Mouse (Mus musculus) forebrain, embryonic 14.5 days (tissue): ENCODE measurements at regions not wholly inside any gene's neighbourhood (a gene's known extent, or its start where the extent isn't known, plus 50 kb on each side); places are given as distances from the start of the nearest gene placed in this dataset.
"Not testable (repeated sequence)": the region's sequence is repeated elsewhere in the genome, so short reads cannot be mapped to it uniquely, and the experiment has no call there.

Experiments
- ATAC-seq: fragments of 200-750 bp; cut with Nextera tagmentation; 2 replicates; pipeline ENCODE4 v1.8.0; 2017; ENCODE audit warnings: mild to moderate bottlenecking, moderate library complexity
- DNase-seq: peaks from one replicate; pipeline ENCODE4 v3.0.0-alpha.2; 2015; ENCODE audit warnings: low spot score
- H3K27ac ChIP-seq: fragments of 300-500 bp; sonication (generic); 2 replicates; pipeline ENCODE4 v1.5.1; 2014; ENCODE audit warnings: low read depth, mild to moderate bottlenecking, control low read depth, low read length, moderate library complexity
- H3K27me3 ChIP-seq: fragments of 300-500 bp; sonication (generic); replicated peaks from 2 replicates; pipeline ENCODE4 v1.6.1; 2014; ENCODE audit warnings: low read length, control low read depth, mixed read lengths; ENCODE audit not compliant: control insufficient read depth, insufficient read depth
- H3K36me3 ChIP-seq: fragments of 300-500 bp; sonication (generic); 2 replicates; pipeline ENCODE4 v1.6.1; 2014; ENCODE audit warnings: low read length, control low read depth; ENCODE audit not compliant: control insufficient read depth, insufficient read depth
- H3K4me1 ChIP-seq: fragments of 300-500 bp; sonication (generic); 2 replicates; pipeline ENCODE4 v1.6.1; 2014; ENCODE audit warnings: antibody characterized with exemption, low read length, control low read depth; ENCODE audit not compliant: control insufficient read depth, insufficient read depth
- H3K4me2 ChIP-seq: fragments of 300-500 bp; sonication (generic); 2 replicates; pipeline ENCODE4 v1.6.1; 2014; ENCODE audit warnings: mild to moderate bottlenecking, control low read depth, low read length
- H3K4me3 ChIP-seq: fragments of 300-500 bp; sonication (generic); 2 replicates; pipeline ENCODE4 v1.5.1; 2014; ENCODE audit warnings: low read depth, low read length, control low read depth
- H3K9ac ChIP-seq: fragments of 300-500 bp; sonication (generic); 2 replicates; pipeline ENCODE4 v1.6.1; 2014; ENCODE audit warnings: mild to moderate bottlenecking, low read length, control low read depth, moderate library complexity
- H3K9me3 ChIP-seq: fragments of 300-500 bp; sonication (generic); replicated peaks from 2 replicates; pipeline ENCODE4 v1.6.1; 2016; ENCODE audit warnings: low read length, control low read depth, mixed read lengths; ENCODE audit not compliant: control insufficient read depth
- WGBS: fragments of 180-500 bp; shearing (Covaris S2); extraction: QIAGEN DNeasy Blood & Tissue Kit; methylation state at CpG from one replicate; pipeline ENCODE4 v1.1.7; 2014; 5-methylcytosine and 5-hydroxymethylcytosine counted together

DNA sequence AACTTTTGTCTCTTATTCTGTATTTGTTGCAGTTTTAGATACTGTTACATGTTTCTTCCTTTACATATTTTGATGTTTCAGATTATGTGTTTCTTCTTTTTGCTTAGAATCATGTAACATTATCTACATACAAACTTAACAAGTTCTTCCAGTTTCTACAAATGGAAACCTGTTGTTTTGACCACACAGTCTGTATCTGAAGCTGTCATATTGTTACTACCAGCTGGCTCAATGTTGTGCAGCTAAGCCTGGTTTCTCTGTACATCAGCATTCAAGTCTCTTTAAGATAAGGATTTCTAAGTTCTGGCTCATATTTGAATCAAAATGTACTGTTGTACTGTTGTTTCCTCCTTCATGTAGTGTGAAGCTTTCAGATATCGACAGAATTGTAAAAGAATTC is 65.4 kb upstream of the Vps41 start:
- Histone ChIP-seq H3K36me3 (no peaks in the 10 kb centered on the region), H3K27ac (no peak overlapping the region), H3K4me1 (no peaks in the 10 kb centered on the region), H3K9ac (no peak overlapping the region), H3K4me2 (no peak overlapping the region), H3K4me3 (no peak overlapping the region), H3K27me3 (no peaks in the 10 kb centered on the region), H3K9me3 (no peaks in the 10 kb centered on the region)
- ATAC-seq (no peak), DNase-seq (no peak)
- WGBS = 82% methylated on average over 1 of the region's 1 CpGs

DNA sequence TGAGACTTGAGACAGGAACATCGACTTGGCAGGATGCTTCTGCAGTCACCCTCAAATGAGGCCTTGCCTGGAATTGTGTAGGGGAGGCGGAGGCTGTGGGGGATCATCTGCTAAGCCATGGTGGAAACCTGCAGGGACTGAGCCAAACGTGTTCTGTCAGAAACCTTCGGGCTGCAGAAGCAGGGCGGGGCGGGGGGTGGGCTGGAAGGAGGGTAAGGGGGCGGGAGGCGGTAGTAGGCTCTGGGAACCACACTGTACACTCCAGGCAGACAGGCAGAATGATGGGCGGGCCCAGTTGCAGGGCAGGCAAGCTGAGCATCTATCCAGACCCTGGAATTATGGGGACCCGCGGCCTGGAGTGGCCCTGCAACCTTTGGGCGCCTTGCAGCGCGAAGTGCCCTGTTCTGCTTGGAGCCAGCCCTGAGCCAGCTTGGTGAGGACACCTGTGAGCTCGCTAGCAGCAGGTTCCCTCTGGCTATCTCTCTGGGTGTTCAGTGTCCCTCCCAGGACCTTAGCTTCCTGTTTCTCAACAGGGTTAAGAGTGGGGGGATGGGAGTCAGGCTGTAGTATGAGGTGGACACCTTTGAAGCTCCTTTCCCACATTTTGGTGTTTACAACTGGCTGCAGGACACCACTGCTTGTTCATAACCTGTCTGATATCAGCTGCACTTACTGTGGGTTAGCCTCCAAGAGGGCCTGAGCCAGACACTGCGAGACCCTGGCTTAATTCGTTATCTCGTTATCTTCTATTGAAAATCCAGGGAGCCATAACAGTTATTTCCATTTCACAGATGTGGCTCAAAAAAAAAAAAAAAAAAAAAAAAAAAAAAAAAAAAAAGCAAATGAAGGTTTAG is 102.1 kb upstream of the Vps41 start:
- Histone ChIP-seq H3K36me3 (no peaks in the 10 kb centered on the region), H3K4me2 (peak overlapping the region; percentile 20; the same call in 1 of the 2 replicates), H3K9ac (0 out of 2 replicates have a peak overlapping the region, but pooled peaks have one; percentile 21), H3K9me3 (no peaks in the 10 kb centered on the region), H3K4me3 (no peak overlapping the region), H3K4me1 (0 out of 2 replicates have a peak, but pooled peaks cover 2% of the 10 kb centered on the region), H3K27me3 (no peaks in the 10 kb centered on the region), H3K27ac (no peak overlapping the region)
- 17% methylated on average over 18 of the region's 18 CpGs for WGBS
- DNase-seq = peak; percentile 6
- peak; percentile 69 for ATAC-seq

DNA sequence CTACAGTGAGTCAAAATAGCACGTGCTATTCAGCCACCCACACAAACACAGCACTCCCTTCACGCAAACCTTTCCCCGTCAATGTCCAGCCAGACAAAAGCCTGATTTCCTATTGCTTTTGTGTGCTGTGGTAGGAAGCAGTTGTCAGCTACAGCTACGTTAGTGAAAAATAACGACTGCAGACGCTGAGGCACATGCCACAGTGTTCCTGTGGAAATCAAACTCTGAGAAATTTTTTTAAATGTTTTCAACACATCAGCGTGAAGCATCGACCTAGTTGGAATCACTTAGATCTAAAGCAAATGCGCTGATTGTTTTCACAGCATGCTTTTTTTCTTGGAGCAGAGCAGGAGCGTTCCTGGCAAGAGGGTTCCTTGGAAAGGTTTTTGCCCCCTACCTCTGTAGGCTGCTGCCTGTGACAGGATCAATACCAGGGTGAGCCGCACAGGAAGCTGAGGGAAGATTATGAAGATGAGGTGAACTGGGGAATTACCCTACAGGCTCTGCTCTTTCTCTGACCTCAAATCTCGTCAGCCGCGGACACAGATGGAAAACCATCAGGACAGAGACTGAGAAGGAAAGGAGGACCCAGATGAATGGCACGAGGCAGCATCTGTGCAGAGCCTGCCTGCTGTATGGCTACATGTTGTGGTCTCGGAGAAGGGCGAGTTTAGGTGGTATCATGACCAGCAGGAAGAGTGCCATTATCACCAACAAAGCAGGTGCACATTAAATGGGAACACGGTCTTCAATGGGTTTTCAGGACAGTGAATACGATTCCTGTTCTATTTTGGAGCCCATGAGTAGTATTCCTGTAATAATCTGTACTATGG is 136.2 kb upstream of the Vps41 start:
- no peak overlapping the region for H3K9ac ChIP-seq
- ATAC-seq (peak; percentile 42; the same call in 1 of the 2 replicates), DNase-seq (peak; percentile 17)
- H3K4me1 ChIP-seq = no peaks in the 10 kb centered on the region
- no peaks in the 10 kb centered on the region for H3K9me3 ChIP-seq
- H3K36me3 ChIP-seq = no peaks in the 10 kb centered on the region
- H3K27me3 ChIP-seq = no peaks in the 10 kb centered on the region
- 39% methylated on average over 19 of the region's 19 CpGs for WGBS
- H3K4me2 ChIP-seq = peak overlapping the region; percentile 3; the same call in 1 of the 2 replicates
- H3K27ac ChIP-seq = no peak overlapping the region
- H3K4me3 ChIP-seq = no peak overlapping the region

DNA sequence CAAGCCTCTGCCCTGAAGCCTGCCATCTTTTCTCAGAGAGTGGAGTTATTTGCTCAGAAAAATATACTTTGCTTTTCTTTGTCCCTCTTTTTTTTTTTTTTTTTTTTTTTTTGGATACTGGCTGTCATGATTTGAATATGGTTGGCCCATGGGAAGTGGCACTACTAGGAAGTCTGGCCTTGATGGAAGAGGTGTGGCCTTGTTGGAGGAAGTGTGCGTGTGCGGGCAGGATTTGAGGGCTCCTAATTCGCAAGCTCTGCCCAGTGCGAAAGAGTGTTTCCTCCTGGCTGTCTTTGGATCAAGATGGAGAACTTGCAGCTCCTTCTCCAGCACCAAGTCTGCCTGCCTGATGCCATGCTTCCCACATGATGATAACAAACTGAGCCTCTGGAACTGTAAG is 141.1 kb upstream of the Vps41 start:
- H3K4me3 ChIP-seq = no peak overlapping the region
- no peak for DNase-seq
- no peaks in the 10 kb centered on the region for H3K36me3 ChIP-seq
- H3K4me1 ChIP-seq = no peaks in the 10 kb centered on the region
- H3K4me2 ChIP-seq = no peak overlapping the region
- no peak overlapping the region for H3K27ac ChIP-seq
- no peak overlapping the region for H3K9ac ChIP-seq
- 77% methylated on average over 4 of the region's 4 CpGs for WGBS
- no peaks in the 10 kb centered on the region for H3K27me3 ChIP-seq
- H3K9me3 ChIP-seq = no peaks in the 10 kb centered on the region
- ATAC-seq = no peak

DNA sequence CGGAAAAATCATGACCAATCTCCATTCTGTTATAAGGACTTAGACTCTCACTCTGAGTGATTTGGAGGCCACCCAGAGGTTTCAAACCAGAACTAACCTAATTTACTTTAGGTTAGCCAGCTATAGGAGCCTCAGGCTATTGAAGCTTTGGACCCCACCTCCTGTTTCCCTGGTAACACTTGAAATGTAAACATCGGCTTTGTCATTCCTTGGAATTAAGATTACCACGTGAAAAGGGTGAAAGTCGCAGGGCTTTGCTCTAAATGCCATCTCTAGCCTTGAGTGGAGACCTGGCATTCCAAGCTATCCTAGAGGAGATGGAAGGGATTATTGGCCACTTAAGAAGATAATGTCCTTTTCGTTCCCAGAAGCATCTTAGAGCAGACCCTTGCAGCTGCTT is 141.5 kb upstream of the Vps41 start:
- H3K9me3 ChIP-seq = no peaks in the 10 kb centered on the region
- no peaks in the 10 kb centered on the region for H3K36me3 ChIP-seq
- H3K27me3 ChIP-seq = no peaks in the 10 kb centered on the region
- no peak overlapping the region for H3K4me2 ChIP-seq
- no peaks in the 10 kb centered on the region for H3K4me1 ChIP-seq
- DNase-seq (peak; percentile 38), ATAC-seq (no peak)
- no peak overlapping the region for H3K27ac ChIP-seq
- H3K9ac ChIP-seq = no peak overlapping the region
- no peak overlapping the region for H3K4me3 ChIP-seq
- WGBS = 3% methylated on average over 5 of the region's 5 CpGs

DNA sequence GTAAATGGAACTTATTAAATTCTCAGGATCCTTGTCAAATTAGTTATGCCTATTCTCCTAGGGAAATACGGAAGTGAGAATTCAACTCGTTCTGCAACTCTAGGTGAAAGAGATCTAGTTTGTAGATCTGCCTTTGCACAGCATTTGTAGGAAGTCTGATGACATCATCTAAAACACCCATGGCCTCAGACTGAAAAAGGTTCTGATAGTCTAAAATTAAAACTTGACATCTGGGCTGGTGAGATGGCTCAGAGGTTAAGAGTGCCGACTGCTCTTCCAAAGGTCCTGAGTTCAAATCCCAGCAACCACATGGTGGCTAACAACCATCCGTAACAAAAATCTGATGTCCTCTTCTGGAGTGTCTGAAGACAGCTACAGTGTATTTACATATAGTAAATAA is 144.5 kb upstream of the Pou6f2 start:
- WGBS = 94% methylated on average over 4 of the region's 4 CpGs
- not testable (repeated sequence) for DNase-seq, H3K9me3 ChIP-seq, H3K4me1 ChIP-seq, H3K27me3 ChIP-seq, H3K4me3 ChIP-seq, H3K36me3 ChIP-seq, H3K4me2 ChIP-seq, H3K9ac ChIP-seq, H3K27ac ChIP-seq, ATAC-seq

DNA sequence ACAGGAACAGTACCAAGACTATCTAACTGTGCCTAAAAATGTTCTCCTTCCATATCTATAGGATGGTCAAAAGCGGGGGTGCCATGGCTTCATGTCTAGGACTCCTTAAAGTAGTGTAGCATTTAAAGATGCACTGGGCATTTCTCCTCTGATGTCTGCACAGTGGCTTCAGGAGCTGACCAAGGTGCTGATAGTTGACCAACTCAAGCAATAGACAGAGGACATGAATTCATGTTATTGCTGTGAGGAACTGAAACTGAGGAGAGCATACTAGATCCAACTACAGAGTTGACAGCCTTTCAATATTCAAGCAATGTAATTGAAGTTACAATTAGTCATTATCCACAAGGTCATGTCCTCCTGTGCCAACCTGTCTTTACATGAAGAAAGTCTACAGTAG is 133.0 kb upstream of the Pou6f2 start:
- Histone ChIP-seq H3K27me3 (no peaks in the 10 kb centered on the region), H3K4me3 (no peak overlapping the region), H3K4me1 (no peaks in the 10 kb centered on the region), H3K36me3 (no peaks in the 10 kb centered on the region), H3K9ac (no peak overlapping the region), H3K9me3 (no peaks in the 10 kb centered on the region), H3K4me2 (no peak overlapping the region), H3K27ac (no peak overlapping the region)
- ATAC-seq (no peak), DNase-seq (no peak)
- 76% methylated on average over 1 of the region's 1 CpGs for WGBS

DNA sequence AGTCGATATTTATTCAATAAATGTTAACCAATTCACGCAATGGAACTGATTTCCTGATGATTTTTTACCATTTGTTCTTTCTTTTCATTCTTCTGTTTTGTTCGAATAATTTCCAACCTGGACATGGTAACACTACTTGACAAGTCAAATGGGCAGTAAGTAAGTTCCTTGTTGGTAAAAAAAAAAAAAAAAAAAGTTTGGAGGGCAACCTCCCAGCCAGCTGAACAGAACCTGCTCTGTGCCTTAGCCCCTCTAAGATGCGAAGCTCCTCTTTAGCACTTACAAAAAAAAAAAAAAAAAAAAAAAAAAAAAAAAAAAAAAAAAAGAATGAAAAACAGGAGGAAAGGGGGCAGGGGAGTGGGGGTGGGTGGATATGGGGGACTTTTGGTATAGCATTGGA is 100.7 kb upstream of the Pou6f2 start:
- WGBS = 22% methylated on average over 4 of the region's 4 CpGs
- H3K9ac ChIP-seq = no peak overlapping the region
- no peaks in the 10 kb centered on the region for H3K9me3 ChIP-seq
- H3K27ac ChIP-seq = no peak overlapping the region
- H3K36me3 ChIP-seq = no peaks in the 10 kb centered on the region
- peaks cover 5% of the 10 kb centered on the region; the same call in 1 of the 2 replicates for H3K4me1 ChIP-seq
- no peaks in the 10 kb centered on the region for H3K27me3 ChIP-seq
- H3K4me3 ChIP-seq = peak overlapping the region; percentile 0; the same call in 1 of the 2 replicates
- H3K4me2 ChIP-seq = peak overlapping the region; percentile 39
- DNase-seq (no peak), ATAC-seq (no peak)
